Mouse (Mus musculus): ENCODE results near the gene Il6st. TPM values are rescaled to one million over a fixed set of nuclear protein-coding genes. Genes with fewer than 3 reads are reported as not detected.

The Il6st gene
- polyA plus RNA-seq, 1 experiment = 65.3 TPM

- Histone ChIP-seq H3K4me1 (ENCODE audit: control insufficient read depth, insufficient read depth, low read length) (0 out of 2 replicates have a peak, but pooled peaks cover 5% of the 10 kb centered on the region), H3K4me3 (ENCODE audit: insufficient read depth, low read length) (no peak overlapping the region), H3K27ac (ENCODE audit: insufficient read depth, low read depth, low read length) (no peak overlapping the region)
- TF ChIP-seq POLR2A (IDR thresholded peaks at IDR 0.05; ENCODE audit: borderline replicate concordance, low read depth, low read length) (no peak), CTCF (IDR thresholded peaks at IDR 0.05; ENCODE audit: low read depth, low read length) (no peak)
These were observed 72.7 kb downstream of the Il6st start for GRCm38 (mm10) chr13:112536611-112537010.

- Histone ChIP-seq H3K27ac (ENCODE audit: insufficient read depth, low read depth, low read length) (no peak overlapping the region), H3K4me3 (ENCODE audit: insufficient read depth, low read length) (no peak overlapping the region), H3K4me1 (ENCODE audit: control insufficient read depth, insufficient read depth, low read length) (0 out of 2 replicates have a peak, but pooled peaks cover 5% of the 10 kb centered on the region)
- TF ChIP-seq POLR2A (IDR thresholded peaks at IDR 0.05; ENCODE audit: borderline replicate concordance, low read depth, low read length) (no peak), CTCF (IDR thresholded peaks at IDR 0.05; ENCODE audit: low read depth, low read length) (no peak)
These were observed 73.2 kb downstream of the Il6st start for GRCm38 (mm10) chr13:112537065-112537464.

GRCm38 (mm10) chr13:112540616-112541015 lies 76.7 kb downstream of the Il6st start:
- H3K27ac ChIP-seq (ENCODE audit: insufficient read depth, low read depth, low read length) = no peak overlapping the region
- TF ChIP-seq POLR2A (IDR thresholded peaks at IDR 0.05; ENCODE audit: borderline replicate concordance, low read depth, low read length) = no peak
- TF ChIP-seq CTCF (IDR thresholded peaks at IDR 0.05; ENCODE audit: low read depth, low read length) = no peak
- H3K4me1 ChIP-seq (ENCODE audit: control insufficient read depth, insufficient read depth, low read length) = peaks cover 3% of the 10 kb centered on the region; the same call in 1 of the 2 replicates
- H3K4me3 ChIP-seq (ENCODE audit: insufficient read depth, low read length) = no peak overlapping the region

GRCm38 (mm10) chr13:112541223-112541975 lies 77.5 kb downstream of the Il6st start:
- TF ChIP-seq CTCF (IDR thresholded peaks at IDR 0.05; ENCODE audit: low read depth, low read length) (no peak), POLR2A (IDR thresholded peaks at IDR 0.05; ENCODE audit: borderline replicate concordance, low read depth, low read length) (no peak)
- Histone ChIP-seq H3K4me3 (ENCODE audit: insufficient read depth, low read length) (no peak overlapping the region), H3K27ac (ENCODE audit: insufficient read depth, low read depth, low read length) (no peak overlapping the region), H3K4me1 (ENCODE audit: control insufficient read depth, insufficient read depth, low read length) (peaks cover 3% of the 10 kb centered on the region; the same call in 1 of the 2 replicates)

- no peak overlapping the region for H3K4me3 ChIP-seq (ENCODE audit: insufficient read depth, low read length)
- H3K27ac ChIP-seq (ENCODE audit: insufficient read depth, low read depth, low read length) = no peak overlapping the region
These were observed 88.0 kb downstream of the Il6st start for GRCm38 (mm10) chr13:112551641-112552548.

GRCm38 (mm10) chr13:112553304-112553703 lies 89.4 kb downstream of the Il6st start:
- no peak for TF ChIP-seq POLR2A (IDR thresholded peaks at IDR 0.05; ENCODE audit: borderline replicate concordance, low read depth, low read length)
- no peak for TF ChIP-seq CTCF (IDR thresholded peaks at IDR 0.05; ENCODE audit: low read depth, low read length)
- H3K27ac ChIP-seq (ENCODE audit: insufficient read depth, low read depth, low read length) = no peak overlapping the region
- no peak overlapping the region for H3K4me3 ChIP-seq (ENCODE audit: insufficient read depth, low read length)
- peaks cover 4% of the 10 kb centered on the region for H3K4me1 ChIP-seq (ENCODE audit: control insufficient read depth, insufficient read depth, low read length)

More at GRCm38 (mm10) chr13:112551641-112552548, 88.0 kb downstream of the Il6st start:
- TF ChIP-seq POLR2A (IDR thresholded peaks at IDR 0.05; ENCODE audit: borderline replicate concordance, low read depth, low read length) (no peak), CTCF (IDR thresholded peaks at IDR 0.05; ENCODE audit: low read depth, low read length) (no peak)
- H3K4me1 ChIP-seq (ENCODE audit: control insufficient read depth, insufficient read depth, low read length) = peaks cover 4% of the 10 kb centered on the region

GRCm38 (mm10) chr13:112556501-112556900 lies 92.6 kb downstream of the Il6st start:
- H3K27ac ChIP-seq (ENCODE audit: insufficient read depth, low read depth, low read length) = no peak overlapping the region
- peaks cover 4% of the 10 kb centered on the region for H3K4me1 ChIP-seq (ENCODE audit: control insufficient read depth, insufficient read depth, low read length)
- no peak overlapping the region for H3K4me3 ChIP-seq (ENCODE audit: insufficient read depth, low read length)
- TF ChIP-seq CTCF (IDR thresholded peaks at IDR 0.05; ENCODE audit: low read depth, low read length) (no peak), POLR2A (IDR thresholded peaks at IDR 0.05; ENCODE audit: borderline replicate concordance, low read depth, low read length) (no peak)

Other genes starting within 250 kb of the Il6st start
- 3.0 and 3.2 TPM in 2 replicates for gene Ankrd55, start 175.6 kb upstream of the Il6st start, polyA plus RNA-seq (2012; ENCODE audit: insufficient read depth, insufficient read length, missing spikeins)
- not detected in 2 replicates for gene Il31ra, start 130.3 kb downstream of the Il6st start, polyA plus RNA-seq (2012; ENCODE audit: insufficient read depth, insufficient read length, missing spikeins)
- gene Ddx4, start 188.4 kb downstream of the Il6st start, polyA plus RNA-seq (2012; ENCODE audit: insufficient read depth, insufficient read length, missing spikeins) = 0.56 and 0.72 TPM in 2 replicates
- gene Slc38a9, start 196.7 kb downstream of the Il6st start, polyA plus RNA-seq (2012; ENCODE audit: insufficient read depth, insufficient read length, missing spikeins) = 36.3 and 38.4 TPM in 2 replicates

Measured in bone marrow macrophage, adult 2 months (primary cell).